Mouse (Mus musculus) liver, embryonic 14.5 days (tissue): Measurements from ENCODE around the gene Pum1.
A peak's percentile ranks its signal among the peaks of the same experiment; 100 is the strongest.

Experiments
- CTCF ChIP-seq: IDR thresholded peaks from 2 replicates; pipeline ENCODE4 v1.5.1; 2016; ENCODE audit warnings: antibody characterized with exemption, low read depth, control low read depth
- EP300 ChIP-seq: IDR thresholded peaks from 2 replicates; pipeline ENCODE4 v1.6.1; 2016; ENCODE audit warnings: antibody characterized with exemption, low read depth

- TF ChIP-seq CTCF (peak; percentile 76), EP300 (no peak)
Measured at GRCm38 (mm10) chr4:130738527-130738926, 75.4 kb downstream of the Pum1 start.
